Mouse (Mus musculus): ENCODE measurements around the gene Cdrt4. TPM values are rescaled to one million over a fixed set of nuclear protein-coding genes. Genes with fewer than 3 reads are reported as not detected.

The Cdrt4 gene
- polyA plus RNA-seq, 2 experiments from 2014 or later: not detected

DNA sequence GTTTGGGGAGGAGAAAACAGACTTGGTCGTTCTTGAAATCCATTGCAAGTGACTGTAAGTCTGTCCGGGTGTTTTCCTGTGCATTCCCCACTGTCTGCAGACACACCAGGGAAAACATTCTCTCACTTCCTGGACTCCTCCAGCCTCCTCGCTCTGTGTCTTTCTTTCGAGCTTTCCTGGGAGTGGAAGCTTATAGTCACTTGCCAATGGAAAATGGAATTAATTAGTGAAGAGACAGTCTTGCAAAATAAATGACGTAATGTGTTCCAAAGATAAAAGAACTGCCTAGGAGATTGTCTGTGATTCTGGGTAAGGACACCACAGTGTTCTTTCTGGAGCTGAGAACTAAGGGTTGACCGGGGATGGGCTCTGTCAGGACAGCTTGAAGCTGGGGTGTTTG, 7.5 kb upstream of the Cdrt4 start:
- no peak for ATAC-seq

DNA sequence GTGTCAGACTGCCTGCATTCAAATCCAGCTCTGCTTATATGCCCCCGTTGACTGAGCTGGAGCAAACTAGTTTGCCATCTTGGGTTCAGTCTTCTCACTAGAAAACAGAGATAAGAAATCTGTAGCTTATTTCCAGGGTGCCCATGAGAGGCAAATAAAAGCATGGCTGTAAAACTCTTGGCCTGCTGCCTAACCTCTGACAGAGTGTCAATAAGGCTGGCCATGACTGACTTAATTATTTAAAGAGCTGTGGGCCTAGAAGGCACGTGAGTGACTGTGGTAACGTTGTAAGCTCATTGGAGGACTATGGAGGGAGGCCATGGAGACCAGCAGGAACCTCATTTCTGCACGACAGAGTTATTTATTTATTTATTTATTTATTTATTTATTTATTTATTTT, 5.5 kb upstream of the Cdrt4 start:
- ATAC-seq: no peak

DNA sequence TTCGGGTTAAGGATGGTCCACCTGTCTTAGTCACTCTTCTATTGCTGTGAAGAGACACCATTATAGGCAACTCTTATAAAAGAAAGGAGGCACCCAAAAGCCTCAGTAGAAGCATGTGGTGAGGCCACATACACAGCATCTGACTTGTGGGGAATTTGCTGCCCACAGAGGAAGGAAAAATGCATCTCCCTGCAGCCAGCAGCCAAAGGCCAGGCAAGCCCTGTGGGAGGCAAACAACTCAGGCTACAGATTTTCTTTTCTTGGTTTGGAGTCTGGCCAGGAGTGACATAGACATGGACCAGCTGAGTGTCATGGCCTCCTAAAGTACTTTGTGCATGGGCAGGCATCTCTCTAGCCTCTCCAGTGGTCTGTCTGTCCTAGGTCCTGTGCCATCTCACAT, 1.4 kb upstream of the Cdrt4 start:
- ATAC-seq: no peak

DNA sequence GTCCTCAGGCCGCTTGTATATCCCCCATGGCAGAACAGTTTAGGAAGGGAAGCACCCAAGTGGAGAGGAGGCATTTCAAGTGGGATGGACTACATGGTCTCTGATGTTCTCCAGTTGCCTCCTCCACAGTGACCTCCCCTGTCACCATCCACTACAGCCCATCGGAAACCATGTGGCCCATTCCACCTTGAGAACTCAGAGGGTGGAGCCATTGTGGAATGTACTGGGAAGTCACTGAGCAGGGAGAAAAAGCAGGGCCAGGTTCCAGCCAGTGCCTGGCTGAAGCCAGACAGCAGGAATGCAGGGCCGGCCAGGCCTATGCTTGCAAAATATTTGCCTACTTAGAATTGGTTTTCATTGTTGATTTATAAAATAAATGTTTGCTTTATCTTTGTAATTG, 3.8 kb downstream of the Cdrt4 start:
- ATAC-seq: no peak

DNA sequence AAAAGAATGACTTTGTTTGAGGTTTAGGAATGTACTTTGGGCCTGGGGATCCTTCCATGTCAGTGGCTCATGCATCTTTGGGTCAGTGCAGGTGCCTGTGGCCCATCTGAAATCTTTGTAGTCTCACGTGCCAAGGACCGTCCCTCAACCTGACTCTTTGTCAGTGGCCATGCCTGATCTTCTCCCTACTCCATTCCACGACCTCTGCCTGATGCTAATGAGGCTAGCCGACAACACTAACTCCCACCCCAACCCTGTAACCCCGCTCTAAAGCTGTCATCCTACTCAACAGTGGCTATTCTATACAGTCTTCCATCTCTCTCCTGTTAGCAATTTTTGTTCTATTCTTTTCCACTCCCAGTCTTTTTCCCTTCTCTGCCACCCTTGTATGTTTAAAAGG, 4.2 kb downstream of the Cdrt4 start:
- no peak for ATAC-seq

DNA sequence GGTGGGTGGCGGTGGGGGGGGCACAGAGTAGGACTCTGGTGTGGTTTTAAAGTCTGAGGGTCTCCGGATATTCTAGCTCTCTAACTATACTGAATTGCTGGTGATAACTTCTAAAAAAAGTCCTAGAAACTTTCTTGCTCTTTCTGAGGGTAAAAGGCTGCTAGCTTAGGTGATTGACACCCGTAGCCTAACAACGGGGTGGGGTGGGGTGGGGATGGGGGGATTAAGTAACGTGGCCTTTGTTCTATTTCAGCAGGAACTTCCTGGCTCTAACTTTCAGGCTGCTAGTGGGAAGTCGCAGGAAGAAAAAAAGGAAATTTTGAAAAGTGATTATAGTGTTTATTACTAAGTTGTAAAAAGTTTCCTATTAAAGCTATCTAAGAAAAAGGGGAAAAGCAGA, 4.8 kb downstream of the Cdrt4 start:
- ATAC-seq: no peak

DNA sequence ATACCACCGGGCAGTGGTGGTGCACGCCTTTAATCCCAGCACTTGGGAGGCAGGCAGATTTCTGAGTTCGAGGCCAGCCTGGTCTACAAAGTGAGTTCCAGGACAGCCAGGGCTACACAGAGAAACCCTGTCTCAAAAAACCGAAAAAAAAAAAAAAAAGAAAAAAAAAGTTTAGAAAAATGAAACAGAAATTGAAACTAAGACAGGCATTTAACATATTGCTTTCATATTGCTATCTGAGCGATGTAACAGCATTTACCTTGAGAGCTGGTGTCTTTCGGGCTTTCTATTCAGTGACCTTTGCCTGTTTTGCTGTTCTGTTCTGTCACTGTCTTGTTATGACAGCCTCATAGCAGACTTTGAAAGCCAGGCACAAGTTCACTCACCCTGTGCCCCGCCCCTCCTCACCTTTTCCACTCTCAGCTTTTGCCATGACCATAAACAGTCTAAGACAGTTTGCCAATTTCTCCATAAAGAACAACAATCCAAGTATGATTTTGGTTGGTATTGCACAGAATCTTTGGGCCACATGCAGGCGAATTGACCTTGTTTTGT, 6.7 kb downstream of the Cdrt4 start:
- no peak for ATAC-seq

DNA sequence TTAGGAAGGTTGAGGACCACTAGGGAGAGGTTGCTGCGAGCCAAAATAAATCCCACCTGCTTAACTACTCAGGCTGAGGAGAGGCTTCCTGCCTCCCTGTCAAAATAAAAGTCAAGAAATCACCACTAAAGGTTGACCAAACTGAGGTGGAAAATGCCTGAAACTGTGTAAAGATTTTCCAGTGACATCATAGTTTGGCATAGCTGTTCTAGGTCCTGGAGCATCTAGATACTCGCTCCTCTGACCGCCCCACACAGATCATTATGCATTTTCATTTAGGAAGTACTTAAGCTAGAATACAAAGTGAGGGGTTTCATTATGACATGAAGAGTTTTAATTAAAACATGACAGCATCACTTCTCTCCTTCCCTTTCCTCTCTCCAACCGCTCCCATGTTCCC, 12.3 kb downstream of the Cdrt4 start:
- ATAC-seq: no peak

DNA sequence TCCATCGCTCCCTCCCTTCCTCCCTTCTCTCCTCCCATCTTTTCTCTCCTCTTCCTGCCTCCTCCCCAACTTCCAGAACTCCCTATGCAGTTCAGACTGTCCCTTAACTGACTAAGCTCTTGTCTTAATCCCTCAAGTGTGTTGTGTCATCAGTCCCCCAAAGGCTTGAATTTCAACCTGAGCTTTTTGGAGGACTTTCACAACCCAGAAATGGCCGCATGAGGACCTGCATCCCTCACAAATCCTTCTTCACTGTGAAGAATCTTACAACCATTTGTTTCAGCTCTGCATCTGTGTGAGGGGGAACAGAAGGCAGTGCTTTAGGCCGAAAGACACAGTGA, 15.4 kb downstream of the Cdrt4 start:
- ATAC-seq: no peak

DNA sequence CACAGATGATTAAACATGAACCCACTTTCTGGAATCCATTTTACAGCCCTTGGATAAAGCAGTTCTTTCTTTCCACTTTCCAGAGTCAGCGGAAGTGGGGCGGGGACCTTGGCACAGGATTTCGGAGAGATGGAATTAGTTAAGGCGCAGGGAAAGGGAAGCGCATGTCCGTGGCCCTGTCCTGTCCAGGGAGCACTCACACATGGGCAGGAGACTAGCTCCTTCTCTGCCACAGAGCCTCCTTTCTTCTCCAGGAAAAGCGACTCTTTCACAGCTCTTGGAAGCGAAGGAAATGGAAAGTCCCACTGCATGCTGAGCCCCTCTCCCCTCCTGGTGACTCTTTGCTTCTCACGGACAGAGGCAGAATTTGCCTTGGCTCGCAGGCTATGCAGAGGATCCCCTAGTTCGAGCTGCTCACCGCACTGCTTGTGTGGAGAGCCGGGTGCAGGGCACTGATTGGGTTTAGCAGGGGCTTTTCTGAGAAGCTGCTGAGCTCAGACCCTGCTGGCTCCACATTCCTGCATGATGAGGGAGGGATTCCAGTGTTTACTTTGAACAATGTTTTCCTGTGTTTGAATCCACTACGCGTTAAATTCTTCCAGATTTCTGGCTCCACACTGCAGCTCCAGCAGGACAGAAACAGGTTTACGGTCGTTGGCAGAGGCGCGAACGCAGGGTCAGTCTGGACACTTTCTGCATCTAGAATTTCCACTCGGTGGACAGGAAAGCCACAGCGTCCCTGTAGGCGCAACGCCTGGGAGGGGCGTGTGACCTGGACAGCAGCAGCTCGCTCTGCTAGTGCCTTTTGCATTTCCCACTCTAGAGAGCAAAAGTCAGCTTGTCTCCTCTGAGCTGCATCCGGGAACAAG, 16.0 kb downstream of the Cdrt4 start:
- no peak for ATAC-seq

DNA sequence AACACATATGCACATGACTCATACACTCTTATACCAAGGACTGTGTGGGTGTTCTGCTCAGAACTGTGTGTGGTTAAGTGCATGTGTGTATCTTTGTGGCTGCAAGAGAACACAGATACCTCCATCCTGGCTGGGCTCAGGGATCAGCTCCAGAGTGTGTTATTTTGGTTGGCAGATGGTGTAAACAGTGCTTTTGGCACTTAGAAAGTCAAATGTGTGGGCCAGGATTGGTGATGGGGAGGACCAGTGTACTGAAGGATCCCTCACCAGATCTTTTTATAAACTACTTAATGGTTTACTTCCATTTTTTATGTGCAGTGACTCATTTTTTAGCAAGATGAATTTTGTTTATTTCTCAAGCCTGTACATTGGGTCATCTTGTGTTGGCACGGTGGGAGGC, 26.2 kb downstream of the Cdrt4 start:
- no peak for ATAC-seq

DNA sequence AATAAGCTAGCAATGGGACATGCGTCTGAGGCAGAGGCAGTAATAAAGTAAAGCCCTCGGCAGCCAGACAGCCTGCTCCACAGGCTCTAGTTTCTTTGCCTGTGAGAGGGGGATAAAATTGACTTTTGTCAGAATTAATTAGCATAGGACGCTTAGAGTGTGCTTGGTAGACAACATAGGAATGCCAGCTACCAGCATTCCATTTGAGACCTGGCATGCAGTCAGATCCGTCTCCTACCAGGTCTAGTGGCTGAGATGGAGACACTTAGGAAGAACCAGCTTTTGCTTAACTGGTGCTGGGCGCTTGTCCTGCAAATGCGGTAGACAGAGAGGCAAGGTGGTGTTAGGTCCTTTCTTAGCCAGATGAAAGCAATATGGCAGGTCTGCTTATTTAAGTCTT, 27.9 kb downstream of the Cdrt4 start:
- ATAC-seq: no peak

DNA sequence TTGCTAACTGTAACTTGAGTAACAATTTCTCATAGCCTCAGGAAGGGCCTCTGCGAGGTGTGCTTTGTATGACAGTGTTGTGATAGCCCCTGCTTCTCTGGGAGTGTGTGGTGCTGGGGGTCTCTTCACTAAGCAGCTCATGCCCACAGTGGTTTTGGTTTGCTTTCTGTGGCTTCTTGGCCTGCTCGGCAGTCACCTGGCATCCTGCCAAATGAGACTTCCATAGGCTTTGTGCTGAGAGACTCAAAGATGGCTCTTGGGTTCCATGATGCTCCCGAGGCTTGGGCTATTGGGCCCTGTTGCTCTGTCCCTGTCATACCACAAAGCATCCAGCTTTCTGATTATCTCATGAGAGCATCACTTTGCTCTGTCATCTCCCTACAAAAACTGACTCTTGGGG, 30.7 kb downstream of the Cdrt4 start:
- ATAC-seq: no peak

DNA sequence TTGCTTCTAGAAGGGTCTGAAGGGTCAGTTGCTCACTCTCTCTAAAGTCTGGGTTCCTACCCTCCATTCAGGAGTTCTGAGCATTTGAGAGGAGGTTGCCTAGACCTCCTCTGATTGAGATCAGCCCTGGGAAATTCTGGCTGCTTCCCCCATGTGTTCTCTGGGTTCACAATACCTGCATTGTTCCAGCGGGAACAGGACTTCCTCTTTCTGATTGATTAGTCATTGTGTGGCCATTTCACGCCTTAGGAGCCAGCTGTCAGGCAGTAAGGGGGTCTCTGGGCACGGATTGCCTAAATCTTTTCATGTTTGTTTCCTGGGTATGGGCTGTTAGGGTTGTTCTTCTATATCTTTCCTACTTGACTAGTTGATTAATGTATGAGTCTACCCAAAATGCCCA, 32.8 kb downstream of the Cdrt4 start:
- ATAC-seq: no peak

DNA sequence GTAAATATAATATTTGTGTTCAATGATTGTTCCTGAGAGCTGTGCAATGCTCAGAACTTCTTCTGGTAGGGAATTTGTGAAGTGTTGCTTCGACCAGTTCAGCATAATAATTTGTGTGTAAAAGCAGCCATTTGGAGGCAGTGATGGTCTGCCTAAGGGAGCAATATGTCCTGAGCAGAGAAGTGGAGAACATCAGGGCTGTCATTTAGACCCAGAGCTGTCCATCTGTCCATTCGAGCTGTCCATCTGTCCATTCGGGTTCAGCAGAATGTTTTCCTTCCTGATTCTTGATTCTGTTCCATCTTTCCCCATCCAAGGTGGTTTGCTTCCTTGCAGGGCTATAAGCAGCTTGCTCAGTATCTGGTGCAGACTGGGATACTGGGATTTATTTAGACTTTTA, 33.4 kb downstream of the Cdrt4 start:
- no peak for ATAC-seq

DNA sequence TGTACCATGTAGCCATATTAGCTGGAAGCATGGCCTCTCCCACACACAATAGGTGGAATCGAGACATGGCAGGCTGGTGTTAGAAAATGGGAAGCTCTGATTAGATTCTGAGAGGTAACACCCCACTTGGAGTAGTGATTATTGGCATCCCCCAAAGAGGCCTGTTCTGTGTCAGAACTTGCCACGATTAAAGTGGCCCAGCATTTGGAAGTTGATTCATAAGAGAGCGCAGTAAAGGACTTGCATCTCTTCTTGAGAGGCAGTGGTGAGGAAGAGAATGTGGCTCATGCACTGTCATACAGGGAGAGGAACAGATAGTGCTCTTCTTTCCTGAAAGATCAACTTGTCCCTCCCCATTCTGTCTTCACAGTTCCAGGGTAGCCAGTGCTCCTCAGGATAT, 34.1 kb downstream of the Cdrt4 start:
- no peak for ATAC-seq

DNA sequence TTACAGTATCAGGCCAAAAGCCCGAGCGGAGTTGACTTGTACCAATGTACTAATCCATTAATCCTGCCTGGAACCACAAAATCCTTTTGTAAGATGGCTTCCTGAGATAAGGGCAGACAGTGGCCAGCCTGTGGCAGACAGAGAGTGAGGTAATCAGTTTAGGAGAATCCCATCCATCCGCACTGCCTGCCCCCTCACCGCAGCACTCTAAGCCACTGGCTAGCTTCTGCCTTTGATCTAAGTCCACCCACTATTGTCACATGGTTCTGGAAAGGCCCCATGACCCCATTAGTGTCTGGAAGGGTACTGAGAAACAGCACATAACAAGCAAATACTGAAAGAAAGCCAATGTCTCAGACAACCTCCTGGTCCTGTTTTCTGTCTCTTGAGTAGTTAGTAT, 35.6 kb downstream of the Cdrt4 start:
- ATAC-seq: no peak

DNA sequence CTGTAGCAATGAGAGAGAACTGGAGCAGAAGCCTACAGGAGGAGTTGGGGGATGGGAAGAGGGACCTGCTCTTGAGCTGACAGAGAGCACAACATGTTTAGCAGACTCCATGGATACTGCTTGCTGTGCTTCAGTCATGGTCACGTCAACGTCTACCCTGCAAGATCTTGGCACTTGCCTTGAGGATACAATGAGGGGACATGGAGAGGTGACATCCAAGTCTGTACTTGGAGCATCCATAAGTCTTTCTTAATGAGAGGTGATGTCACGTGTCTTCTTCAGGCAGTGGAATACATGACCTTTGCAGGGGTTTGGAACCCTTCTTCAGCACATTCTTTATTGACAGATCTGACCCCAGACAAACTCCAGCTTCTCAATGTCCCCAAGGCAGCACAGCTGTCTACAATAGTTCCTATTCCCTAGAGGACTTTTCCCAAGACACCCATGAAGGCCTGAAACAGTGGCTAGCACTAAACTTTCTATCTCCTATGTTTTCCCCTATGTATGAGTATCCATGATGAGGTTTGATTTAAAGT, 39.2 kb downstream of the Cdrt4 start:
- no peak for ATAC-seq

DNA sequence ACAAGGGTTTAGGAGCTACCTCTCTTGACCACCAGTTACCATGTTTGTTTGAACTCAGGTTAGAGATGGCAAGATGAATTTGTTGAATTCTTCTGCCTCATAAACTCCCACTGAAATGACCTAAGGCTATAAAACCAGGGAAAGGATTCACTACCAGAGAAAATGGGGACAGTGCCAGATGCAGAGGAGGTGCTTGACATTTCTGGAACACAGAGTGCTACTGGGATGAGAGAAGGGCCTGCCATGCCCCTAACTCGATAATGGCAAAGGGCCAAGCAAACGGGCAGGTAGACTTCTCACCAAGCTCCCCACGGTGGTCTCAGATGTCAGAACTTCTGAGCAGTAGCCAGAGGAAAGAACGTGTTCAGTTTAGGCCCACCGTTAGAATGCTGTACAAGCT, 39.8 kb downstream of the Cdrt4 start:
- no peak for ATAC-seq

DNA sequence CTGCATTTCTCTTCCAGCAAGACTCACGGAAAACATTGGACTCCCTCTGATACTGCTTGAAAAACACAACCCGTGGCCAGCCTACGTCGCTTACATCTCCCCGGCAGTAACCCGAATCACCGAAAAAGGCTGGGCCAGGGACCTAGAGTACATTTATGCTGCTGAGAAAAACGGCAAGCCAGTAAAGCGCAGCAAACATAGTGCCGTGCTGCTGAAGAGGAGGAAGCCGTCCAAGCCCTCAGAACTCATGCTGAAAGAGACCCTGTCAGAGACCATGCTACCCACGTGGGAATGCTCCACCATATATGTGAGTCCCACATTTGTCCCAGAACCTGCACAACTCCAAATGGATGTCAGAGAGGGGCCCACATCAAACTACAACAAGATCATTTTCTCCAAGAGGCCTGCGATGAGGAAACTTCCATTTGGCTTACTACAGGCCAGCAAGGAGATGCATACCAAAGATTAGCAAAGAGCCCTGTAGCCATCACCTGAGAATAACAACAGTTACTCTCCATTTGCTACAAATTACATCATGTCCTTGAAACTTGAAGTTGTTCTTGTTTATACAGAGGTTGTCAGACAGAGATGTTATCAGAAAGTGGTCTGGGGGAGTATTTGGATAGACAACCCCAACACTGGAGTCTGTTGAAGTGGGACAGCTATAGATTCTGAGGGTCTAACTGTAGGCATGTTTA, 41.7 kb downstream of the Cdrt4 start:
- no peak for ATAC-seq

DNA sequence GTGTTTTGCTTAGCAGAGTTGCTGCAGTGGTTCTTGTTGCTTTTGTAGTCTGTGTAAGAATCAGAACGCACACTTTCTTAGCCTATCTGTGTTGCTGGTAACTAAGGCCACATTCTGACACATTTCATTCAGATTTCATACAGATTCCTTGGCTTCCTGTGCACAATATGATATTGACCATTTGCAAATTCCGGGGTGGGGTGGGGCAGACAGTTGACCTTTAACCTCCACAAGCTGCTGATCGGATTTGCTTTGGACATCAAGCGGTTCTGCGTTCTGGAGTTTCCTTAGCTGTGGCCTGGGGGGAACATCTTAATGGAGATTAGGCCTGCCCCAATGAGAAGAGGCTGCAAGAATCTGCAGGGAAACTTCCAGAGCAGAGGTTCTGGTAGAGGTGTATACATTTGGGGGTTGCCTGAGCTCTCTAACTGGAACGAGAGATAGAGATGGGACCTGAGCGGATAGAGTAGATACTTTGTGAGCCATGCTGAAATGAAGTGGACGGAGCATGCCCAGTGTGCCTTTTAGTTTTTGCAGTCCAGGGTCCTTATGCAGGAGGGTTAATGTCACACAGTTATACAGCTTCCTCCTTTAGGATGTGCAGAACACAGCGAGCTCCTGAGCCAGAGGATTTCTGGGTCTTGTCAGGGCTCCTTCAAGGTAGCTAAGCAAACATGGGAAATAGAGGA, 44.2 kb downstream of the Cdrt4 start:
- no peak for ATAC-seq

DNA sequence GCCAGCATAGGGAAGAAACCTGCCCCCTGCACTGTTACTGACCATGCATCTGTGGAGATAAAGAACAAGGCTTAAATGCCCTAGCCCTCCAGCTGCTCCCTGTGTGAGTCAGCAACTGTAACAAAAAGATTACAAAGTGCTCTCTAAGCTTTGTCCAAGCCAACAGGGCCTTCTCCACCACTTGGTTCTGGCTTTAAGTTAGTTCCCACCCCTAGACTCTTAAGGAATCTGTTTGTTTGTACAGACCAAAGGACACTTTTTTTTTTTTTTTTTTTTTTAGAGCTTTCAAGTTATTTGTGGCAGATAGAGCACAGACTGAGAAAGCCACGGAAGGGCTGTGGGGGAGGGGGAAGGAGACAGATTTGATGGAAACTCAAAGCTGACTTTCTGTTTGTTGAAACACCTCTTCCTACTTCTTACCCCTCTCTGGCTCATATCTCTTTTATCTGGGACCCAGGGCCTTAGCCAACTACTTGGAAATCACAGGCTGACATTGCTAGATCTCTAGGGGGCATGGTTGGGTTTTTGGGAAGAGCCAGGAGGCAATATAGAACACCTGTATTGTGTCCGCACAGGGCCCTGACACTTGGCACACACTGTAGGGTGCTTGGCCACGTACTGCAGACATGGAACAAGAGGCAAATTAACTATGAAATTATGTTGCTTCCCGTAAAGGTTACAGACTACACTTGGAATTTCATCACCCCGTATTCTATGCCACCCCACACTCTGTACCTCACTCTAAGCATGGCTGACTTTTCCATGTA, 44.9 kb downstream of the Cdrt4 start:
- ATAC-seq: no peak

DNA sequence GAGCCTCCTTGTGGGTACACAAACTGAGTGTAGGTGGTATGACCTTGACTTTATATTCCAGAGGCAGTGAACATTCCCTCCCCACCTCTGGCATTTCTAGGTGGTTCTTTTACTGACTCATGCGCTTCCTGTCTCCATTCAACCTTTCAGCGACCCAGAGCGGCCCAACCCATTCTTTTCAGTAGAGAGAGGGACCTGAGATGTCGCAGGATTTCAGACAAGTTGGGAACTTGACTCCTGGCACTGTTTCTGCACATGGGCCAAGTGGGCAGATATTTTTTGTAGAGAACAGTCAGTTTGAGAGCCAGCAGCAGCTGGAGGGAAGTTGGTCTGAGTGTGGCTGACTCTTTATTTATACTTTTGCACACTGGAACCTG, 45.5 kb downstream of the Cdrt4 start:
- no peak for ATAC-seq
